13 mouse cellular contexts compared by ENCODE assay signal in the genomic region with DNA sequence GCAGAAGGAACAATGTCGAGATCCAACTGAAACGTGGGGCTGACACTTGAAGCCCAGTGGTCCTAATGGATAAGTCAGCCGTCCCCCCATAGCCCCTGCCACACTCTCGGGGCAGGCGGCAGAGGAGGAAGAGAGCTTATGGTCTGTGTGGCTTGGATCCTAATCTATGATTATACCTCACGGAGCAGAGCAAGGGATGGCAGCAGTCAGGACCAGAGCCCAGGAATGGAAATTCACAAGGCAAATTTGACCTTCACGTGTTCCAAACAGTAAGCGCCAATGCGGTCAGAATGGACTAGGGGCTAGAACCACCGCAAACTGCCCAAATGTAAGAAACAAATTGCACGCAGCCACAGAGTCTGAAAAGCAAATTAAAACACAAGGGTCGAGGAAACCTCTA. TPM values are rescaled to one million over a fixed set of nuclear protein-coding genes. Genes with fewer than 3 reads are reported as not detected.
DNase-seq lines count a peak whose midpoint lies in the region; ATAC-seq and TF ChIP-seq lines count a peak whose summit lies in the region.
"Had no signal": no experiment of that assay in that cellular context is flagged by ENCODE, and none has a peak within 500 bp of the region (broad histone marks: within the 10 kb centered on the region; RNA-seq: fewer than 3 reads in every experiment).

No protein-coding gene starts in this region.

- TF ChIP-seq EP300 in MEL (IDR thresholded peaks at IDR 0.05; ENCODE audit: low read depth in 1 of 2, low read length in 2 of 2): no peak

- H3K4me3 ChIP-seq in intestine, embryonic 16.5 days (ENCODE audit: low read length): no peak overlapping the region
- no peak overlapping the region for H3K4me3 ChIP-seq in intestine, embryonic 15.5 days (replicated peaks)
- no peak overlapping the region for H3K4me3 ChIP-seq in MEL (ENCODE audit: control insufficient read depth in 1 of 2, insufficient read depth in 1 of 2, low read depth in 2 of 2, low read length in 2 of 2)
- no peak overlapping the region for H3K4me3 ChIP-seq in heart, embryonic 16.5 days (ENCODE audit: low read length)
- H3K4me3 ChIP-seq: hindbrain, embryonic 15.5 days; midbrain, embryonic 13.5 days; stomach, embryonic 15.5 days had no signal

- intact Hi-C loops in gastrocnemius, postnatal 36 days (cut with DNase I): no loop called here

- H3K9ac ChIP-seq in intestine, embryonic 16.5 days (ENCODE audit: low read depth, low read length): no peak overlapping the region; the same call in 1 of the 2 replicates
- H3K9ac ChIP-seq in intestine, embryonic 15.5 days: no peak overlapping the region
- peak overlapping the region; percentile 42 for H3K9ac ChIP-seq in MEL (ENCODE audit: control insufficient read depth, low read depth, low read length, poor library complexity, severe bottlenecking)
- peak overlapping the region; percentile 50 for H3K9ac ChIP-seq in heart, embryonic 16.5 days (ENCODE audit: low read length)
- H3K9ac ChIP-seq: hindbrain, embryonic 15.5 days; midbrain, embryonic 13.5 days; stomach, embryonic 15.5 days had no signal

- no peak for TF ChIP-seq CTCF in MEL (IDR thresholded peaks at IDR 0.05 in 2 of 3, conservative IDR thresholded peaks at IDR 0.05 in 1 of 3; ENCODE audit: control insufficient read depth in 1 of 3, insufficient read depth in 1 of 3, low read depth in 2 of 3, low read length in 3 of 3, poor library complexity in 1 of 3, severe bottlenecking in 1 of 3)

- TF ChIP-seq POLR2A in MEL (IDR thresholded peaks at IDR 0.05; ENCODE audit: control insufficient read depth in 1 of 2, insufficient read depth in 1 of 2, low read depth in 1 of 2, low read length in 2 of 2, poor library complexity in 1 of 2): no peak

- peak overlapping the region; percentile 33; the same call in 1 of the 2 replicates for H3K27ac ChIP-seq in intestine, embryonic 16.5 days (ENCODE audit: low read length)
- H3K27ac ChIP-seq in intestine, embryonic 15.5 days: no peak overlapping the region
- H3K27ac ChIP-seq in MEL (ENCODE audit: control insufficient read depth, low read depth, low read length): peak overlapping the region; percentile 77
- peak overlapping the region; percentile 94 for H3K27ac ChIP-seq in heart, embryonic 16.5 days (ENCODE audit: low read length)
- H3K27ac ChIP-seq: hindbrain, embryonic 15.5 days; midbrain, embryonic 13.5 days; stomach, embryonic 15.5 days had no signal

- no peak for TF ChIP-seq RAD21 in MEL (IDR thresholded peaks at IDR 0.05; ENCODE audit: low read depth, low read length)

- peaks cover 44% of the 10 kb centered on the region for H3K4me1 ChIP-seq in intestine, embryonic 16.5 days (ENCODE audit: control insufficient read depth, insufficient read depth, low read length)
- peaks cover 11% of the 10 kb centered on the region for H3K4me1 ChIP-seq in intestine, embryonic 15.5 days (replicated peaks)
- peaks cover 36 to 55% of the 10 kb centered on the region in 2 experiments for H3K4me1 ChIP-seq in MEL (ENCODE audit: control insufficient read depth in 1 of 2, insufficient read depth in 2 of 2, low read length in 2 of 2)
- peaks cover 73% of the 10 kb centered on the region for H3K4me1 ChIP-seq in heart, embryonic 16.5 days (ENCODE audit: control insufficient read depth, insufficient read depth, low read length)
- H3K4me1 ChIP-seq: hindbrain, embryonic 15.5 days had no signal

- no peak for ATAC-seq in intestine, embryonic 16.5 days
- ATAC-seq in intestine, embryonic 15.5 days: no peak
- no peak; the same call in 1 of the 2 replicates for ATAC-seq in heart, embryonic 16.5 days (replicated peaks; ENCODE audit: extremely low read depth, insufficient read depth, low FRiP score)
- ATAC-seq: lung, postnatal 0 days; midbrain, embryonic 13.5 days had no signal

- H3K36me3 ChIP-seq in intestine, embryonic 16.5 days (ENCODE audit: control insufficient read depth, insufficient read depth, low read length): no peaks in the 10 kb centered on the region
- no peaks in the 10 kb centered on the region for H3K36me3 ChIP-seq in intestine, embryonic 15.5 days
- peaks cover 3 to 56% of the 10 kb centered on the region in 2 experiments for H3K36me3 ChIP-seq in MEL (ENCODE audit: control insufficient read depth in 1 of 2, insufficient read depth in 2 of 2, low read length in 2 of 2)
- no peaks in the 10 kb centered on the region; the same call in 1 of the 2 replicates for H3K36me3 ChIP-seq in heart, embryonic 16.5 days (ENCODE audit: control insufficient read depth, insufficient read depth)
- H3K36me3 ChIP-seq: midbrain, embryonic 13.5 days; stomach, embryonic 15.5 days had no signal

- no peaks in the 10 kb centered on the region for H3K27me3 ChIP-seq in intestine, embryonic 16.5 days (replicated peaks; ENCODE audit: control insufficient read depth, insufficient read depth, low read length)
- H3K27me3 ChIP-seq in intestine, embryonic 15.5 days (replicated peaks): no peaks in the 10 kb centered on the region
- no peaks in the 10 kb centered on the region for H3K27me3 ChIP-seq in MEL (ENCODE audit: control insufficient read depth in 1 of 2, insufficient read depth in 2 of 2, low read length in 2 of 2)
- no peaks in the 10 kb centered on the region for H3K27me3 ChIP-seq in heart, embryonic 16.5 days (ENCODE audit: control insufficient read depth, insufficient read depth, low read length)
- H3K27me3 ChIP-seq: hindbrain, embryonic 15.5 days; midbrain, embryonic 13.5 days; stomach, embryonic 15.5 days had no signal

- H3K9me3 ChIP-seq in intestine, embryonic 16.5 days (ENCODE audit: control insufficient read depth, low read length): no peaks in the 10 kb centered on the region
- no peaks in the 10 kb centered on the region for H3K9me3 ChIP-seq in intestine, embryonic 15.5 days
- H3K9me3 ChIP-seq in MEL (replicated peaks; ENCODE audit: insufficient read depth, low read length): no peaks in the 10 kb centered on the region
- H3K9me3 ChIP-seq in heart, embryonic 16.5 days (replicated peaks; ENCODE audit: control insufficient read depth, low read length): no peaks in the 10 kb centered on the region
- H3K9me3 ChIP-seq: hindbrain, embryonic 15.5 days; midbrain, embryonic 13.5 days; stomach, embryonic 15.5 days had no signal

- H3K4me2 ChIP-seq in intestine, embryonic 16.5 days (ENCODE audit: low read depth, low read length): no peak overlapping the region
- no peak overlapping the region for H3K4me2 ChIP-seq in intestine, embryonic 15.5 days (replicated peaks)
- H3K4me2 ChIP-seq in heart, embryonic 16.5 days (ENCODE audit: low read depth, low read length): peak overlapping the region; percentile 25
- H3K4me2 ChIP-seq: hindbrain, embryonic 15.5 days; midbrain, embryonic 13.5 days; stomach, embryonic 15.5 days had no signal

- H3K79me2 ChIP-seq in MEL (ENCODE audit: control insufficient read depth, insufficient read depth, low read length, poor library complexity): peaks cover 15% of the 10 kb centered on the region

- 82% methylated on average over 12 of the region's 12 CpGs for WGBS in intestine, embryonic 16.5 days
- 83% methylated on average over 12 of the region's 12 CpGs for WGBS in intestine, embryonic 15.5 days
- WGBS in heart, embryonic 16.5 days: 47% methylated on average over 12 of the region's 12 CpGs

- DNase-seq in adrenal gland, adult 2 months: peak; percentile 61
- no peak for DNase-seq in adrenal gland, postnatal 4 days (ENCODE audit: low spot score in 2 of 2)
- no peak for DNase-seq in MEL (ENCODE audit: low read depth, low spot score)
- DNase-seq in gastrocnemius, postnatal 36 days: no peak
- DNase-seq in lung, postnatal 36 days: no peak
- DNase-seq: cerebellum, adult 2 months had no signal

TF ChIP-seq in MEL, 35 proteins besides CTCF, POLR2A, EP300 and RAD21:
- TF ChIP-seq CHD1 (IDR thresholded peaks at IDR 0.05; ENCODE audit: low read depth, low read length) (no peak), ETS1 (IDR thresholded peaks at IDR 0.05; ENCODE audit: low read depth, low read length) (no peak), POLR2AphosphoS5 (IDR thresholded peaks at IDR 0.05; ENCODE audit: borderline replicate concordance, low read depth, low read length) (no peak), RCOR1 (IDR thresholded peaks at IDR 0.05; ENCODE audit: low read depth, low read length) (no peak), HCFC1 (IDR thresholded peaks at IDR 0.05; ENCODE audit: low read depth, low read length) (no peak), USF1 (IDR thresholded peaks at IDR 0.05; ENCODE audit: low read depth, low read length) (no peak)

RNA-seq across cellular contexts. Expression of a gene that starts 14.5 kb away (rescaled TPM):
- 10 to 100 TPM; 73.0 to 83.9 TPM for total RNA-seq in adrenal gland, adult 2 months (2021)
- 32.6 and 33.0 TPM in 2 replicates for polyA plus RNA-seq in adrenal gland, adult 2 months (2012; rRNA removed)
- 10 to 100 TPM; 50.5 to 63.4 TPM for total RNA-seq in adrenal gland, postnatal 4 days (2021)
- 121 and 130 TPM in 2 replicates for polyA plus RNA-seq in intestine, embryonic 16.5 days (2015; fragmentation: Nextera tagmentation; extraction: Ambion mirVana)
- 98.5 and 102 TPM in 2 replicates for polyA plus RNA-seq in intestine, embryonic 15.5 days (2015; fragmentation: Nextera tagmentation; extraction: Ambion mirVana)
- total RNA-seq in MEL (2012; rRNA removed): 53.3 and 103 TPM in 2 replicates
- polyA plus RNA-seq in MEL (2012; ENCODE audit: insufficient read depth in 1 of 2, insufficient read length in 2 of 2, low read depth in 1 of 2, low replicate concordance in 2 of 2, missing spikeins in 1 of 2): 100 to 1,000 TPM in 1 of 2 experiments, not detected in 1; 175 TPM
- polyA plus RNA-seq in heart, embryonic 16.5 days (2015; fragmentation: Nextera tagmentation; extraction: Ambion mirVana): 201 and 224 TPM in 2 replicates
- 1 to 10 TPM; 3.5 to 5.4 TPM for total RNA-seq in gastrocnemius, postnatal 36 days (2021)

Comparison
In these comparisons a context has a peak if more than half of its experiments do, and no peak if none do; other contexts are left out.
1. H3K9ac ChIP-seq: peak in MEL (single experiment) and heart, embryonic 16.5 days (single experiment); none in intestine, embryonic 16.5 days (single experiment) and intestine, embryonic 15.5 days (single experiment).